Mouse (Mus musculus) lung, embryonic 16.5 days (tissue): ENCODE data around the gene Rabgef1. TPM values are rescaled to one million over a fixed set of nuclear protein-coding genes. Genes with fewer than 3 reads are reported as not detected.

Experiments used
- ATAC-seq: fragments of 200-750 bp; cut with Nextera tagmentation; 2 replicates; pipeline ENCODE4 v1.8.0; 2017; ENCODE audit warnings: low read depth, mild to moderate bottlenecking, moderate library complexity
- H3K27ac ChIP-seq: fragments of 300-500 bp; sonication (generic); 2 replicates; pipeline ENCODE4 v1.5.1; 2014; ENCODE audit warnings: mild to moderate bottlenecking, control low read depth, low read length
- H3K27me3 ChIP-seq: fragments of 300-500 bp; sonication (generic); 2 replicates; pipeline ENCODE4 v1.6.1; 2014; ENCODE audit warnings: low read depth, low read length, mixed read lengths; ENCODE audit not compliant: control insufficient read depth, insufficient read depth
- H3K36me3 ChIP-seq: fragments of 300-500 bp; sonication (generic); 2 replicates; pipeline ENCODE4 v1.6.1; 2014; ENCODE audit warnings: low read length; ENCODE audit not compliant: control insufficient read depth, insufficient read depth
- H3K4me1 ChIP-seq: fragments of 300-500 bp; sonication (generic); replicated peaks from 2 replicates; pipeline ENCODE4 v1.6.1; 2014; ENCODE audit warnings: low read length, mixed read lengths; ENCODE audit not compliant: control insufficient read depth, insufficient read depth
- H3K4me2 ChIP-seq: fragments of 300-500 bp; sonication (generic); 2 replicates; pipeline ENCODE4 v1.6.1; 2014; ENCODE audit warnings: low read depth, low read length, control low read depth
- H3K4me3 ChIP-seq: fragments of 300-500 bp; sonication (generic); 2 replicates; pipeline ENCODE4 v1.5.1; 2014; ENCODE audit warnings: mild to moderate bottlenecking, low read length, control low read depth
- H3K9ac ChIP-seq: fragments of 300-500 bp; sonication (generic); 2 replicates; pipeline ENCODE4 v1.6.1; 2014; ENCODE audit warnings: low read length, control low read depth
- H3K9me3 ChIP-seq: fragments of 300-500 bp; sonication (generic); 2 replicates; pipeline ENCODE4 v1.6.1; 2016; ENCODE audit warnings: low read length; ENCODE audit not compliant: control insufficient read depth
- WGBS: fragments of 180-500 bp; shearing (Covaris S2); extraction: QIAGEN DNeasy Blood & Tissue Kit; methylation state at CpG from one replicate; pipeline ENCODE4 v1.1.7; 2014; 5-methylcytosine and 5-hydroxymethylcytosine counted together
- polyA plus RNA-seq: library from polyadenylated mRNA; unstranded; fragments of >200 nt; fragmentation: Nextera tagmentation; extraction: Ambion mirVana; gene quantifications from 2 replicates; pipeline ENCODE4 v1.2.1, GENCODE M21; 2015

The Rabgef1 gene
- polyA plus RNA-seq, 1 experiment from 2014 or later: 31.1 TPM

DNA sequence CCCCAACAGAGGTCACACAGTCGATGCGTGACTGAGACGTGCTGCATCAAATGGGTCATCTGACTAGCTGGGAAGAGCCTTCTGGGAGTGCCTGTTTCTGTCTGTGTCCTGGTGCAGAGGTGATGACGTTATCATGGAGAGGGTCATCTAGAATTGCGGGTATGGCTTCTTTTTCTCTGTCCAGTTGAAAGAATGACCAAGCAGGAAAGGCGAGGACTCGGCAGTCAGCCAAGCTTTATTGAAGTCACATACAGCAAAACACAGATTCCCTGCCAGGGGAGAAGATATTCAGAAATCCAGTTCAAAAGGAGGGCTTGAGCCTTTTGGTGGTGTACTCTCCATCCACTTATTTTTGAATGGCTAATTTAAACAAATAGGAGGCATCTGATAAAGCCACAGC is 28.5 kb upstream of the Rabgef1 start:
- Histone ChIP-seq H3K36me3 (no peaks in the 10 kb centered on the region), H3K9ac (no peak overlapping the region), H3K27ac (no peak overlapping the region), H3K9me3 (no peaks in the 10 kb centered on the region), H3K4me3 (no peak overlapping the region), H3K4me2 (no peak overlapping the region), H3K27me3 (no peaks in the 10 kb centered on the region), H3K4me1 (peaks cover 14% of the 10 kb centered on the region)
- no peak for ATAC-seq
- WGBS: 83% methylated on average over 7 of the region's 7 CpGs

DNA sequence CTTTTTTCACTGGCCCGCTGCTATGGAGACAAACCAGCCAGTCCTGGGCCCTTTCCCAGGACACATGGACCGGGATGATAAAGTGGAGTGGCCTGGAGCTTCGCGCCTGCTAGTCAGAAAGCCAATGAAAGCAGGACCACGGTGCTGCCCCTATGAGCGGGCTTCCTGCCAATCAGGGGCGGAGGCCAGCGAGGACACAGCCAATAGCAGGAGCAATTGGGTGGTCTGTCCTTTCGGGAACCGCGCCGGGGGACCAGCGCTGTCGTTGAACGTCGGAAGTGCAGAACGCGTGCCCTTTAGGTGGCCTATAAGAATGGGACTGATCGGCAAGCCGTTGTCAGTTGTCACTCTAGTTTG is 27.6 kb upstream of the Rabgef1 start:
- no peaks in the 10 kb centered on the region for H3K27me3 ChIP-seq
- 2% methylated on average over 20 of the region's 20 CpGs for WGBS
- peak; percentile 40 for ATAC-seq
- H3K36me3 ChIP-seq: no peaks in the 10 kb centered on the region
- peak overlapping the region; percentile 59 for H3K9ac ChIP-seq
- peak overlapping the region; percentile 98 for H3K4me2 ChIP-seq
- peak overlapping the region; percentile 79 for H3K27ac ChIP-seq
- H3K4me3 ChIP-seq: peak overlapping the region; percentile 63
- no peaks in the 10 kb centered on the region for H3K9me3 ChIP-seq
- H3K4me1 ChIP-seq: peaks cover 14% of the 10 kb centered on the region

DNA sequence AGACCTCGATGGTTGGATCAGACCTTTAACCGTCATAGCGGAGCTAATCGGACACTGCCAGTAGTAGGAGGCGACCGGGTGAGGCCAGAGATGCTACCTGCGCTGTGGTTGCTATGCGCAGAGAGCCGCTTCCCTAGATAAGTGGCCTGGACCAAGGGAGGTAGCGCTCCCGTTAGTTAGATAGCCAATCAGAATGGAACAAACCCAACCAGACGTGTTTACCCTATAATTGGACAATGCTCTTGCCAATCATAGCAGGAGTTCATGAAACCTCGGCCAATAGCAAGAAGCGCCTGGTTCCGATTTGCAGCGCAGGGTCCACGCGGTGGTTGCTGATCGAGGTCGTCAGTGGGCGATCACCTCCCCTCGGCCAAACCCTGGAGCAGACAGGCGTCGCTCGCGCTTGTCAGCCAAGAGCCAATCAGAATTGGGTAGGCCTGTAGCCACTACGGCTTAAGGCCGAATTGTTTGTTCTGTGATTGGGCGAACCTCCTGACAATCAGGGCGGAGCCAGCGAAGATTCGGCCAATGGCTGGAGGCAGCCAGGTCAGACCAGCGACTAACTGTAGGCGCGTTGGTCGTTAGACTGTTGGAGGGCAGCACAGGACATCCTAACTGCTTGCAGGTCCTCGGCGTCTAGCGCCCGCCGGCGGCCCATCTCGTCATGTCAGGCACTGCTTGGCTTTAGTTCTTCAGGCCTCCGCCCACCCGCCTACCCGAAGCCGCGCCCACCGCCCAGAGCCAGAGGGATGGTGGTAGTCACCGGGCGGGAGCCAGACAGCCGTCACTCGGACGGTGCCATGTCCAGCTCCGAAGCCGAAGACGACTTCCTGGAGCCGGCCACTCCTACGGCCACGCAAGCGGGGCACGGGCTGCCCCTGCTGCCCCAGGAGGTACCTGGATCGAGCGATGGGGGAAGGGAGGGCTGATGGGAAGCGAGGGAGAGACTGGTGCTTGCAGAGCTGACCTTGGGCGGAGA is 27.0 kb upstream of the Rabgef1 start, which contains the start of gene Kctd7:
TSS of gene Kctd7 (plus strand) at position 528 of the 979 bp plus-strand sequence.
- H3K36me3 ChIP-seq: no peaks in the 10 kb centered on the region
- ATAC-seq: peak; percentile 96
- H3K4me3 ChIP-seq: peak within 1 kb of the TSS; percentile 63
- peak within 1 kb of the TSS; percentile 79 for H3K27ac ChIP-seq
- H3K9me3 ChIP-seq: no peaks in the 10 kb centered on the region
- H3K4me2 ChIP-seq: peak within 1 kb of the TSS; percentile 98
- H3K9ac ChIP-seq: peak within 1 kb of the TSS; percentile 82
- no peaks in the 10 kb centered on the region for H3K27me3 ChIP-seq
- H3K4me1 ChIP-seq: peaks cover 14% of the 10 kb centered on the region
- under 1% methylated on average over 66 of the region's 66 CpGs for WGBS

DNA sequence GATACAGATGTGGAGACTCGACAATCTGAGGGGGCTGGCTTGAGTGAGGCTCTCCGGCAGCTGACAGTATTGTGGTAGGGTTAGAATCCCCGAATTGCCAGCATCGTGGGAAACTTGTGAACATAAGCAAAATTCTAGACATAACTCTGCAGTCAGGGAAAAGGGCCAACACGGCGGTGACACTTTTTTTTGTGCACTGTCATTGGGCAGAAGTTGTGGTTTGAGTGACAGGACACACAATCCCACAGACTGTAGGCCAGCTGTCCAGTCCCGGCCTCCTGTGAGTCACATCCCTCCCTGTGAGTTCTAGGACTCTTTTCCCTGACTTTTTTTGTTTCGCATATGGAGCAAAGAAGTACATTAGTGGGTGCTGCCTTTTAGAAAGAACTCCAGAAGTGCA is 25.6 kb upstream of the Rabgef1 start:
- H3K9ac ChIP-seq: no peak overlapping the region
- no peaks in the 10 kb centered on the region for H3K9me3 ChIP-seq
- peak overlapping the region; percentile 98 for H3K4me2 ChIP-seq
- WGBS: 66% methylated on average over 8 of the region's 8 CpGs
- H3K4me3 ChIP-seq: peak overlapping the region; percentile 63
- no peak overlapping the region for H3K27ac ChIP-seq
- ATAC-seq: no peak
- peaks cover 17% of the 10 kb centered on the region for H3K4me1 ChIP-seq
- no peaks in the 10 kb centered on the region for H3K27me3 ChIP-seq
- H3K36me3 ChIP-seq: no peaks in the 10 kb centered on the region

DNA sequence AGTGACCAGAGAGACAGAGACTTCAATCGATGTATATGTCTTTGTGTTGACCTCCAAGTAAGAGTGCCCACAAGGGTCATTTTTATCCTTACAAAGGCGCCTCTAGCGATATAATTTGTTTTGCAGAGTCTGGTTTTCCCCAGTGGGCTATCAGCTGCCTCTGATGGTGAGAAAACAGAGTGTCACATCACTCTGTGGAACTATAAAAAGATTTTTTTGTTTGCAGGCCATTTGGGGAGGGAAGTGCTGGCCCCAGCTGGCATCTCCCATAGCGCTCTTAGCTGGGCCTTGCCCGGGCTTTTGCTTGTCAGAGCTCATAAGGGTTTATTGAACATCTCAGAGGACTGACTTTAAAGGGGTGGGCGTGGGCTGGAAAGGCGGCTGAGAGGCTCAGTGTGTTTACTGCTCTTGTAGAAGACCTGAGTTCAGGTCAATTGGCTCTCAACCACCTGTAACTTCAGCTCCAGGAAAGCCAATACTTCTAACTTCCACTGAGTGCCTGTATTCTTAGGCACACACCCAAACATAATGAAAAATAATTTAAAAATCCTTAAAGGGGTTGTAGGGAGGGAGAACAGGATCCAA is 21.8 kb upstream of the Rabgef1 start:
- no peak overlapping the region for H3K27ac ChIP-seq
- H3K9ac ChIP-seq: no peak overlapping the region
- H3K27me3 ChIP-seq: no peaks in the 10 kb centered on the region
- 51% methylated on average over 7 of the region's 7 CpGs for WGBS
- H3K4me1 ChIP-seq: peaks cover 12% of the 10 kb centered on the region
- 0 out of 2 replicates have a peak, but pooled peaks have one; percentile 21 for ATAC-seq
- no peak overlapping the region for H3K4me2 ChIP-seq
- no peak overlapping the region for H3K4me3 ChIP-seq
- peaks cover 6% of the 10 kb centered on the region for H3K36me3 ChIP-seq
- H3K9me3 ChIP-seq: no peaks in the 10 kb centered on the region

DNA sequence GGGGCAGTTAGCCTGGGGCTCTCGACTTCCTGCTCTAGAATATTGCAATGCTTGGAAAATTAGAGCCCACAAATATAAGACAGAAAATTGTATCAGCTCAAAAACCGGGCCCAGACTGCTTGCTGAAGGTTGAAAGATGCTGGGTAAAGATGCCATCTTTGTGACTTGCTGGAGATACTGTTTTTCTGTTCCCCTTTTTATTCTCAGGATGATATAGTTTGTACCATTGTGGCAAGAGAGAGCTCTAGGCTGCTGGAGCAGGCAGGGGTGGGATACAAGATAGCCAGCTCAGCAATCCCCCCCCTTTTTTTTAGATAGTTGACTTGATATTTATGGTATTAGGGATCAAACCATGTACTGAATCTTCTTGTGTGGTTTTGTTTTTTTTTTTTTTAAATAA is 17.3 kb upstream of the Rabgef1 start:
- H3K27me3 ChIP-seq: no peaks in the 10 kb centered on the region
- no peaks in the 10 kb centered on the region for H3K9me3 ChIP-seq
- ATAC-seq: no peak
- no peak overlapping the region for H3K4me3 ChIP-seq
- H3K27ac ChIP-seq: no peak overlapping the region
- H3K4me2 ChIP-seq: no peak overlapping the region
- H3K36me3 ChIP-seq: peaks cover 6% of the 10 kb centered on the region
- WGBS: 79% methylated on average over 2 of the region's 2 CpGs
- H3K9ac ChIP-seq: no peak overlapping the region
- H3K4me1 ChIP-seq: peaks cover 3% of the 10 kb centered on the region; the same call in 1 of the 2 replicates

DNA sequence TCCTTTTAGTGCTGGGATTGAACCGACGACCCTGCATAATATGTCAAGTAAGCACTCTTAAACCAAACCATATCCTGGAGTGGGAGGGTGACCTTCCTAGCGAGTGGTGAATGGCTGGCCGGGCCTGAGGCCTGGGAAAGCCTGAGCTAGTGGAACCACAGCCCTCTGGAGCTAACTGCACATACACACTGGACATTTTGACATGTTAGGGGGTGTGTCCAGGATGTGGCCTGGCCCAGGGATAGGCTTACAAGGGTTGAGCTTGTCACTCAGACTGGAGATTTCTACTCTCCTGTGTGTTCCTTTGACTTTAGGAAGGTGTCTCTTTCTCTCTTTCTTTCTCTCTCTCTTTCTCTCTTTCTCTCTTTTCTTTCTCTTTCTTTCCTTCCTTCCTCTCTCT is 13.1 kb upstream of the Rabgef1 start:
- Histone ChIP-seq H3K4me1 (no peaks in the 10 kb centered on the region), H3K9me3 (no peaks in the 10 kb centered on the region), H3K36me3 (no peaks in the 10 kb centered on the region), H3K4me3 (no peak overlapping the region), H3K4me2 (no peak overlapping the region), H3K9ac (no peak overlapping the region), H3K27ac (no peak overlapping the region), H3K27me3 (no peaks in the 10 kb centered on the region)
- WGBS: 68% methylated on average over 4 of the region's 4 CpGs
- no peak for ATAC-seq

DNA sequence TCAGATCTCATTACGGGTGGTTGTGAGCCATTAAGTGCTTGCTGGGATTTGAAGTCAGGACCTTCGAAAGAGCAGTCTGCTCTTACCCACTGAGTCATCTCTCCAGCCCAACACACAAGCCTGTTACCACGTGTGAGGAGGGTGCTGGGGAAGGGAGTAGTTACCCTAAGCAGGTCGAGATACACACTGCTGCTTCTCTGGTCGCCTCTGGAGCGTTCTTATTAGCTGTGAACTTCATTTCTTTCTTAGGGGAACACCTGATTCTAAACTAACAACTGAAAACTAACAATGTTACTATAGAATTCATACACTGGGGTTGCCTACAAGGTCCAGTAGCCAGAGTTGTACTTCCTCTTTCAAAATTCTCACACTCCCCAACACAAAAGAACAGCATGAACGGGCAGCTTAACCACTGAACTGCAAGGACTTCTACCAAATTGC is 11.8 kb upstream of the Rabgef1 start:
- Histone ChIP-seq H3K4me3 (no peak overlapping the region), H3K9me3 (no peaks in the 10 kb centered on the region), H3K27me3 (no peaks in the 10 kb centered on the region), H3K4me1 (no peaks in the 10 kb centered on the region), H3K9ac (no peak overlapping the region), H3K27ac (no peak overlapping the region), H3K36me3 (no peaks in the 10 kb centered on the region), H3K4me2 (no peak overlapping the region)
- no peak for ATAC-seq
- WGBS: 55% methylated on average over 7 of the region's 7 CpGs

DNA sequence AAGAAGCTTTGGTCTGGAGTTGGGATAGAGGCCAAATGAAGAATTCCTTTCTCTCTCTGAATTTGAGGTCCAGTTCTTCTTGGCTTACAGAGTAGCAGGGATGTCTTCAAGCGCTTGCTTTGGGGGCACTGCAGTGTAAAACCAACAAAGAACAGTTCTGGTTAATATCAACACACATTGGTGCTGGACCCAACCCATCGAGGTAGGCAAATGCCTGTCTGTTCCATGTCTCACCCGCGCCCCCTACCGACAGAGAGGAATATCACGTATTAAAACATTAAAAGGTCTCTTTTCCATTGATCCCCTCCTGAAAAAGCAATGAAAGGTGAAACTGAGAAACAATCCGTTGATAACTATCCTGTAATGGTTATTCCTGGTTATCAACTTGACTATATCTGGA is 7.9 kb upstream of the Rabgef1 start:
- 3% methylated on average over 7 of the region's 7 CpGs for WGBS
- no peak overlapping the region for H3K4me3 ChIP-seq
- no peak overlapping the region for H3K27ac ChIP-seq
- no peak for ATAC-seq
- no peak overlapping the region for H3K4me2 ChIP-seq
- no peak overlapping the region for H3K9ac ChIP-seq
- H3K9me3 ChIP-seq: no peaks in the 10 kb centered on the region
- H3K4me1 ChIP-seq: no peaks in the 10 kb centered on the region
- no peaks in the 10 kb centered on the region for H3K36me3 ChIP-seq
- no peaks in the 10 kb centered on the region for H3K27me3 ChIP-seq
